Mouse (Mus musculus): ENCODE data around the gene Fgfr2. TPM values are rescaled to one million over a fixed set of nuclear protein-coding genes. Genes with fewer than 3 reads are reported as not detected.
"Not testable (repeated sequence)": the region's sequence is repeated elsewhere in the genome, so short reads cannot be mapped to it uniquely, and the experiment has no call there.

Gene Fgfr2
- polyA plus RNA-seq, 1 experiment = 114 TPM

GRCm38 (mm10) chr7:131427331-131427730, 1695.8 kb downstream of the Fgfr2 start:
- no peak for DNase-seq
- TF ChIP-seq POLR2A (IDR thresholded peaks at IDR 0.05; ENCODE audit: borderline replicate concordance, extremely low read depth, low read depth, low read length) = no peak
- no peaks in the 10 kb centered on the region for H3K4me1 ChIP-seq (ENCODE audit: control insufficient read depth, insufficient read depth, low read length)
- no peak overlapping the region for H3K4me3 ChIP-seq (replicated peaks; ENCODE audit: extremely low read depth, low read depth, low read length)
- 92% methylated on average over 5 of the region's 5 CpGs for WGBS

DNA sequence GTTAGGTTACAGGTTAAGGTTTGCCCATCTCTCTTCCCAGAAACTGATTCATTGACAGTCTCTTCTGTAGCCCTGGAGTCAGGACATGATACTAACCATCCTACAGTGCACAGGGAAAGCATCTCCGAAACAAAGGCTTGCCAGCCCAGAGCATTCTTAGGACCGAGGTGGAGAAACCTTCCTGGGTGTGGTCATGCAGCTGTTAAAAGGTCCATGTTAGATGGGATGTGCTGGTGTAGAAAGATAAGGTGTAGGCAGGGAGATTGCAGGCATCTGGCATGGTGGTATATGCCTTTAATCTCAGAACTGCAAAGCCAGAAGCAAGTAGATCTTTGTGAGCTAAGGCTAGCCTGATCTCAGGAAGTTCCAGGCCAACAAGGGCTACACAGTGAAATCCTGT, 1698.2 kb downstream of the Fgfr2 start:
- DNase-seq = no peak

GRCm38 (mm10) chr7:131417605-131418004, 1705.5 kb downstream of the Fgfr2 start:
- no peak for TF ChIP-seq CTCF (IDR thresholded peaks at IDR 0.05; ENCODE audit: insufficient read depth, low read length)
- no peak for TF ChIP-seq POLR2A (IDR thresholded peaks at IDR 0.05; ENCODE audit: borderline replicate concordance, extremely low read depth, low read depth, low read length)
- peaks cover 2% of the 10 kb centered on the region for H3K4me1 ChIP-seq (ENCODE audit: control insufficient read depth, insufficient read depth, low read length)
- no peak for DNase-seq

More for the DNA sequence above, 1698.2 kb downstream of the Fgfr2 start:
- Histone ChIP-seq H3K4me3 (replicated peaks; ENCODE audit: extremely low read depth, low read depth, low read length) (no peak overlapping the region), H3K4me1 (ENCODE audit: control insufficient read depth, insufficient read depth, low read length) (peaks cover under 1% of the 10 kb centered on the region; the same call in 1 of the 2 replicates)
- 66% methylated on average over 2 of the region's 2 CpGs for WGBS
- TF ChIP-seq CTCF (IDR thresholded peaks at IDR 0.05; ENCODE audit: insufficient read depth, low read length) = no peak
- TF ChIP-seq POLR2A (IDR thresholded peaks at IDR 0.05; ENCODE audit: borderline replicate concordance, extremely low read depth, low read depth, low read length) = no peak

DNA sequence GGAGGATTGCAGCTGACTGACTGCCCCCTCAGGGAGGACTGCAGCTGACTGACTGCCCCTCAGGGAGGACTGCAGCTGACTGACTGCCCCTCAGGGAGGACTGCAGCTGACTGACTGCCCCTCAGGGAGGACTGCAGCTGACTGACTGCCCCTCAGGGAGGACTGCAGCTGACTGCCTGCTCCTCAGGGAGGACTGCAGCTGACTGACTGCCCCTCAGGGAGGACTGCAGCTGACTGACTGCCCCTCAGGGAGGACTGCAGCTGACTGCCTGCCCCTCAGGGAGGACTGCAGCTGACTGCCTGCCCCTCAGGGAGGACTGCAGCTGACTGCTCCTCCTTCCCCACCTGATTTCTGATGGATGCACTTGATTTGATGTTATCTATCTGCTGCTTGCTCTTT, 1706.4 kb downstream of the Fgfr2 start:
- not testable (repeated sequence) for DNase-seq; H3K4me3 ChIP-seq (replicated peaks; ENCODE audit: extremely low read depth, low read depth, low read length); H3K4me1 ChIP-seq (ENCODE audit: control insufficient read depth, insufficient read depth, low read length)

More at GRCm38 (mm10) chr7:131417605-131418004, 1705.5 kb downstream of the Fgfr2 start:
- no peak overlapping the region for H3K4me3 ChIP-seq (replicated peaks; ENCODE audit: extremely low read depth, low read depth, low read length)

- Histone ChIP-seq H3K4me3 (replicated peaks; ENCODE audit: extremely low read depth, low read depth, low read length) (peak overlapping the region; percentile 20), H3K4me1 (ENCODE audit: control insufficient read depth, insufficient read depth, low read length) (peaks cover 6% of the 10 kb centered on the region)
- TF ChIP-seq CTCF (IDR thresholded peaks at IDR 0.05; ENCODE audit: insufficient read depth, low read length) = no peak
- TF ChIP-seq POLR2A (IDR thresholded peaks at IDR 0.05; ENCODE audit: borderline replicate concordance, extremely low read depth, low read depth, low read length) = no peak
- WGBS = 31% methylated on average over 2 of the region's 2 CpGs
- DNase-seq = no peak
Observed at GRCm38 (mm10) chr7:131411941-131412270, 1711.2 kb downstream of the Fgfr2 start.

DNA sequence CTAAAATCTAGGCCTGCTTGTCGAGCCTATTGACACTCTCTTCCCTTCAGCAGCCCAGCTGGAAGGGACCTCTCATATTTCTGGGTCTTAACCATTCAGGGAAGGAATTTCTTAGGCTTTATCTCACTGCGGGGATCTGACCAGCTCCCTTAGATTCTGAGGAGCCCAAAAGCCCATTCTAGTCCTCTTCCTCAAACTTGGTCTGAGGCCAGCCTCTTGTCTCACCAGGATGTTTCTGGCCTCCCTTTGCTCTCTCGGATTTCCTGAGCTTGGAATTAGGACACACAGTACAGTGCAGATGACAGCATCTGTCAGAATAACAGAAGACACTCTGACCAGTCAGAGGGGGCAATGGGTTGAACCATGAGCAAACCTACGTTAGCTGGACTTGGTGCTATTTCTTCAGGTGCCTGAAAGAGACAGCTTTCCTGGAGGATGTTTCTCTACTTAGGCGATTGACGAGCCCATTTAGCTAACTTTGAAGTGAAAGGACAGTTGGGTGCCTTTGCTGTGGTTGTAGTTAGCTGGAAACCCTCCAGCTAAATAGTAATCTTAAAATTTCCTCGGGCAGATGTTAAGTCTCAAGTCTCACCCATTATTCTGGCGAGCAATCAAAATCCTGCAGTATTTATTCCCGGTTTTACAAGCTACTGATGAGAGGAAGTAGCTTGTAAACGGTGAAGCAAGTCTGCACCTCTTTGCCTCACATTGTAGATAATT, 1711.8 kb downstream of the Fgfr2 start:
- TF ChIP-seq CTCF (IDR thresholded peaks at IDR 0.05; ENCODE audit: insufficient read depth, low read length) (no peak), POLR2A (IDR thresholded peaks at IDR 0.05; ENCODE audit: borderline replicate concordance, extremely low read depth, low read depth, low read length) (no peak)
- peak overlapping the region; percentile 57 for H3K4me3 ChIP-seq (replicated peaks; ENCODE audit: extremely low read depth, low read depth, low read length)
- 15% methylated on average over 10 of the region's 10 CpGs for WGBS
- peak; percentile 41 for DNase-seq
- peaks cover 6% of the 10 kb centered on the region for H3K4me1 ChIP-seq (ENCODE audit: control insufficient read depth, insufficient read depth, low read length)

- DNase-seq = peak; percentile 100
- TF ChIP-seq POLR2A (IDR thresholded peaks at IDR 0.05; ENCODE audit: borderline replicate concordance, extremely low read depth, low read depth, low read length) = peak; percentile 87
- no peak for TF ChIP-seq CTCF (IDR thresholded peaks at IDR 0.05; ENCODE audit: insufficient read depth, low read length)
- Histone ChIP-seq H3K4me1 (ENCODE audit: control insufficient read depth, insufficient read depth, low read length) (peaks cover 6% of the 10 kb centered on the region), H3K4me3 (replicated peaks; ENCODE audit: extremely low read depth, low read depth, low read length) (peak within 1 kb of the TSS; percentile 92)
- WGBS = under 1% methylated on average over 42 of the region's 42 CpGs
Observed at GRCm38 (mm10) chr7:131410416-131411058, 1712.6 kb downstream of the Fgfr2 start, which contains the start of the genes Ikzf5 and Acadsb. Gene Ikzf5 (minus strand): TSS chr7:131410521. Gene Acadsb (plus strand): TSS chr7:131410601.

GRCm38 (mm10) chr7:131409988-131410385, 1713.2 kb downstream of the Fgfr2 start:
- peak overlapping the region; percentile 92 for H3K4me3 ChIP-seq (replicated peaks; ENCODE audit: extremely low read depth, low read depth, low read length)
- no peak for DNase-seq
- no peak for TF ChIP-seq CTCF (IDR thresholded peaks at IDR 0.05; ENCODE audit: insufficient read depth, low read length)
- H3K4me1 ChIP-seq (ENCODE audit: control insufficient read depth, insufficient read depth, low read length) = peaks cover 6% of the 10 kb centered on the region
- under 1% methylated on average over 38 of the region's 38 CpGs for WGBS

DNA sequence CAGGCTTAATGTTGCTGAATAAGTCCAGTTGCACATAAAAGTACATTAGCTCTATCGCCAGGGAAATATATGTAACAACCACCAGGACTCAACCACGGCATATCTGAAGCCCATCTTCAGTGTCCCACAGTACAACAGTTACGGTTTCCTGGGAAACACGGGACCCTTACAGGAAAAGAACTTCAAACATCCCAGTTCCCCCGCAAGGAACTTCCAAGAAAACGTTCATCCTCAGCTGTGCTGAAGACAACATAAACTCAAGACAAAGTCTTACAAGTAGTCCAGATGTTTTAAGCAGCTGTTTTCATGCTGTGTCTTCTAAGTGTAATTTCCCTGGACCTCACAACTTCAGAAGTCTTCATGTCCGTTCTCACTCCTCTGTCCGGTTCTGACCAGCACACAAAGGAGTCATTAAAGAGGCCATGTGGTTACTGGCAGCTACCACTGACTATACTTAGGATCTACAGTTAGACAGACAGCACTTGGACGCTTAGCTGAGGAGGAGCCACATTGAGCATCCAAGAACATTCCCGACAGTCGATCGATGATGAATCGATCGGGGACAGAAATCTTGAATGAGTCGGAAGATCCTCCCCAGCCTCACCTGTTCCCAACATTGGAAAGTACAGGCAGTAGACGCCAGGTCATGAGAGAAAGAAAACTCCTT, 1713.7 kb downstream of the Fgfr2 start:
- whole genome bisulfite sequencing = 4% methylated on average over 16 of the region's 16 CpGs
- no peak for DNase-seq
- peaks cover 6% of the 10 kb centered on the region for H3K4me1 ChIP-seq (ENCODE audit: control insufficient read depth, insufficient read depth, low read length)
- H3K4me3 ChIP-seq (replicated peaks; ENCODE audit: extremely low read depth, low read depth, low read length) = peak overlapping the region; percentile 92
- TF ChIP-seq POLR2A (IDR thresholded peaks at IDR 0.05; ENCODE audit: borderline replicate concordance, extremely low read depth, low read depth, low read length) (no peak), CTCF (IDR thresholded peaks at IDR 0.05; ENCODE audit: insufficient read depth, low read length) (no peak)

GRCm38 (mm10) chr7:131391761-131392160, 1731.4 kb downstream of the Fgfr2 start:
- H3K4me1 ChIP-seq (ENCODE audit: control insufficient read depth, insufficient read depth, low read length); H3K4me3 ChIP-seq (replicated peaks; ENCODE audit: extremely low read depth, low read depth, low read length); DNase-seq: not testable (repeated sequence)
- 89% methylated on average over 7 of the region's 7 CpGs for WGBS
